Mouse (Mus musculus): ENCODE measurements around the gene Fam169a.
"Not testable (repeated sequence)": the region's sequence is repeated elsewhere in the genome, so short reads cannot be mapped to it uniquely, and the experiment has no call there.

Fam169a gene

DNA sequence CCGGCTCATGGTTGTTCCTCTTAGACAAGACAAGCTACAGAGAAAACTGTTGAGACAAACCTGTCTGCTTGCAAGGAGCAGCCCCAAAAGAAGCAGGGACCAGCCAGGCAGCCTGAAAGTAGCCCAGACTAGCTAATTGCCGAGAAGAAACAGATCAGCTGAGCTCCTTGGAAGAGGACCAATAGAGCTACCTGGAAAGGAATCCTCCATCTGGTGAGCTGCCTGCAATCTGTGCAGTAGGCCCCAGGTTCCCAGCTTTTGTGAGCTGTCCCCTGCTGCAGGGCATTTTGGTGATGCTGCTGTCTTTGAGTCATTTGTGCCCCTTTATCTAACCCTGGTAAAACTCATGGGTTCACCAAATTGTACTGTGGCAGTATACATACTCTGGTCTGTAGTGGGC lies 13.1 kb downstream of the Fam169a start:
- no peak for DNase-seq (ENCODE audit: low spot score)

DNA sequence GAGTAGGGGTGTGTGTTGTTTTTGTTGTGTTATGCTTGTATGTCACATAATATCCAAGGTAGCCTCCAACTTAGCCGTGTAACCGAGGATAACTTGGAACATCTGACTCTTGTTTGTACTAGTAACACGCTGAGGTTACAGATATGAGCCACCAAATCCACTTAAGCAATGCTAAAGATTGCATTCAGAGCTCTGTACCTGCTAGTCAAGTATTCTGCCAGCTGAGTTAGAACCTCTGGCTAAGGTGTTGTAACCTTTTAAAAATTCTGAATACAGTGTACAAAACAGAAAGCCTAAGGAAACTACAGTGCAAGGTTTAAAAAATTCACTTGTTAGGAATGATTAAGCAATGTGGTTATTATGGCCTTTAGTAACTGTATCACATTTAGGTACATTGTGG lies 13.5 kb downstream of the Fam169a start:
- no peak for DNase-seq (ENCODE audit: low spot score)

- DNase-seq (ENCODE audit: low spot score): no peak
Observed at GRCm38 (mm10) chr13:97082432-97082831, 15.3 kb downstream of the Fam169a start.

DNA sequence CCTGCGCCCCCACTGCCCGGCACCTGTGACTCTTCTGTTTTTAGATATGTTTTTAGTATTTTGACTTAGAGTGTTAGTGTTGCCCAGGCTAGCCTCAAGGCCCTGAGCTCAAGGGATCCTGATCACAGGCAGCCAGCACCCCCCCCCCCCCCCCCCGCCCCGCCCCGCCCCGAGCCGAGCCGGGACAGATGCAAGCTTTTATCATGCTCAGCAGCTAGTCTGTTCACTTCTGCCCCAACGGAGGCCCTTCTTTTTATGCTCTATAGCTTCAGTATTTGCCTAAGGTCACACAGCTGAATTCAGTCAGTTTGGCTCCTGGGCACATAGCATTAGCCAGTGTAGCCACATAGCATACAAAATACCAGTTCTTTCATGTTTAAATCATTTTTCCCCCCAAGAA lies 19.2 kb downstream of the Fam169a start:
- no peak for DNase-seq (ENCODE audit: low spot score)

DNA sequence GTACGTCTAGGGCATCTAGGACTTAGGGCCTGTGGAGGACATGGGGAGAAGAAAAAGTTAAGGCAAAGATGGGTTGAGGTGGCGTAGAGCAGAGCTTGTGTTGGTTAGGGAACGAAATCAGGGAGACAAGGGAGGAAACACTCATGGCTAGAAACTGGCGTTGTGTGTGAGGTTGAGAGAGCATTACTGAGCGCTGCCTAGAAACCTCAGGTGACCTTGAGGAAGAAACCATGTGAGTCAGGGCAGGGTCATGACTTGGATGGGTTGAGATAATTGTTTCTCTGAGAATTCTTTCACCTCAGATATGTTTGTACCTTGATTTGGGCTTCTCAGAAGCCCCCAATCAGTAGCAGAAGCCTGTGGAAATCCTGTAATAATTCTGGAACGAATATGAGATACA lies 20.3 kb downstream of the Fam169a start:
- no peak for DNase-seq (ENCODE audit: low spot score)

GRCm38 (mm10) chr13:97088183-97088582 lies 21.1 kb downstream of the Fam169a start:
- no peak for DNase-seq (ENCODE audit: low spot score)

GRCm38 (mm10) chr13:97095726-97096125 lies 28.6 kb downstream of the Fam169a start:
- DNase-seq (ENCODE audit: low spot score): no peak

DNA sequence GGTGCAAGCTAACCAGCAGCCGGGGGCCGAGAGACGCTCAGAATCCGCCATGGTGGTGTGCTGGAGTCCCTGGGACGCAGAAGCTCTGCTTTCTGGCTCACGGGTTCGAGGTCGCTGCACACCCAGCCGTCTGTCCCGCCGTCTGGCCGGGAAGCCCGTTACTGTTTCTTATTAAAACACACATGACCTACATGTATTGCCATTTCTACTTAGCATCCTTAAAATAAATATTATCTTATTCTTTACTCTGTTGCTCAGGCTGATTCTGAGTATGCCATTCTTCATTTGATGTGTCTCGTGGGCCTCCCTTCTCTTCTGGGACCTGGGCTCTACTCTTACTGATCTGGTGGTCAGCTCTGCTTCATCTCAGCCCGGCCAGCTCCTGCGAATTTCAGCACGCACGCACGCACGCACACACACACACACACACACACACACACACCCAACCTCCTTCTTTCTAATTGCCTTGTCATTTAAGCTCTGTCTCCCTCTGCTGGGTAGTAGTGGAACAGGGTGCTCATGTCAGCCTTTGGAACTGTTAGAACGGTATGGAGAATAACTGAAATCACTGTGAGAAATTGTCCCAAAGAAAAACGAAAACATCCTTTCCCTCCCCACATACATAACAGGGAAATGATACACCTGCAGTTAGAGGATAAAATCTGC lies 32.2 kb downstream of the Fam169a start, which contains the start of gene Gm6169:
Gene Gm6169, minus strand, starts transcription at position 51 of the 666 bp plus-strand sequence.
- DNase-seq (ENCODE audit: low spot score): no peak

- DNase-seq (ENCODE audit: low spot score): no peak
Observed at GRCm38 (mm10) chr13:97104996-97105395, 37.9 kb downstream of the Fam169a start.

DNA sequence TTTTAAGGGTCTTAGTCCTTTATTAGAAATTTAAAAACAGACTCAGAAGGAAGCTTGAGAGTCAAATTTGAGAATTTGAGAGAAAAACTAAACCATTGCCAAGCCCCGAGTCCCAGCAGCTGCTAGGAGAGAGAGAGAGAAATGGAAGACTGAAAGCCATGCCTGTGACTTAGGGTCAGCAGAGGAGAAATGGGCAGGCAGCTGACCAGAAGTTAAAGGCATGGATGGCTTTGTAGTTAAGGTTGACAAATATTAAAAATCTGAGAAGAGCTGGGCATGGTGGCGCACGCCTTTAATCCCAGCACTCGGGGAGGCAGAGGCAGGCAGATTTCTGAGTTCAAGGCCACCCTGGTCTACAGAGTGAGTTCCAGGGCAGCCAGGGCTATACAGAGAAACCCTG lies 40.6 kb downstream of the Fam169a start:
- not testable (repeated sequence) for DNase-seq (ENCODE audit: low spot score)

DNA sequence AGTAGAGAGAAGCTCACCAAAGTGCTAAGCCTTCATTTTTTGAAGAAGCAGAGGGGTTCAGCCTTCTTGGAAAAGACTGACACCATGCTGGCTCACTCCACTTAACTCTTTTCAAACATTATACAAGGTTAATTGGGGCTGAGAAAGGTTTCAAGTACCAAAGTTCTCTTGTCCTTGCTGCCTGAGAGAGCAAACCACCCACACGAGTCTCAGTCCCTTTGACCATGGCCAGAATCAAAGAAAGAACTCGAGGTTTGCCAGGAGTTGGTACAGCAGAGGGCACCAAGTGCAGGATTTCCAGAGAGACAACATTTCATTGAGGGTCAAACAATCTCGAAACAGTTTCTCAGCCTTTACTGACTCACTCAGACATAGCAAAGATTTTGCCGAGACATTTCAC lies 42.0 kb downstream of the Fam169a start:
- DNase-seq (ENCODE audit: low spot score): no peak

- no peak for DNase-seq (ENCODE audit: low spot score)
Observed at GRCm38 (mm10) chr13:97121341-97121740, 54.3 kb downstream of the Fam169a start.

DNA sequence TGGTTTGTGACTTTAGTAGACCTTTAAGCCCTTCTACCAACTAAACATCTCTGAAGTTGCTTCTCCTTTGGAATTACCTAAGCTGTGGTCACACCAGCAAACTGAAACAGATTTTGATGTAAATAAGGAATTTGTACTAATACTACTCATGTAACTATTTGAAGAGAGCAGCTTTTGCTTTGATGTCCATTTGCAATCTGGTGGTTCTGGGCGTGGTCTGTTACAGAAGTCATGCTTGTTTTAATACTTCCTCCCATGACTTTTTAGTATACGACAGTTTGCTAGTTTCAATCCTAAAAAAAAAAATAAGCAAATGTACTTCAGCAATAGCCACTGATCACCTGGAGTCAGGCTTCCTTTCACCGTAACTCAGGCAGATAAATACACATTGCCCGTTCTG lies 62.6 kb downstream of the Fam169a start:
- DNase-seq (ENCODE audit: low spot score): not testable (repeated sequence)

DNA sequence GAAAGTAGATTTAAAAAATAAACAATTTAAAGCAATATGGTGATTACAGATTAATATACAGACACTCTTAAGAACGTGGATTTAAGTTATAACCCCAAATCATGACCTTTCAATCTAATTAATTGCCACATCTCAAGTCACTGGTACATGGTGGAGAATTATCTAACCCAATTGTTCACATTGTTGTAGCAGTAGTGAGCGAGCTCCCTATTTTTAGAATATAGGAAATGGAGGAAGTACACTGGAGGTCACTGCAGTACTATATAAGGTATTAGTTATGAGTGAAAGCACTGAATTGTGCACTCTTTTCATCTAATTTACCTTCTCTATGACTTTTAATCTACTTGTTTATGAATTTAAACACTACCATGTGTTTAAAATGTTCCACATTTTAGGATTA lies 63.3 kb downstream of the Fam169a start:
- not testable (repeated sequence) for DNase-seq (ENCODE audit: low spot score)

DNA sequence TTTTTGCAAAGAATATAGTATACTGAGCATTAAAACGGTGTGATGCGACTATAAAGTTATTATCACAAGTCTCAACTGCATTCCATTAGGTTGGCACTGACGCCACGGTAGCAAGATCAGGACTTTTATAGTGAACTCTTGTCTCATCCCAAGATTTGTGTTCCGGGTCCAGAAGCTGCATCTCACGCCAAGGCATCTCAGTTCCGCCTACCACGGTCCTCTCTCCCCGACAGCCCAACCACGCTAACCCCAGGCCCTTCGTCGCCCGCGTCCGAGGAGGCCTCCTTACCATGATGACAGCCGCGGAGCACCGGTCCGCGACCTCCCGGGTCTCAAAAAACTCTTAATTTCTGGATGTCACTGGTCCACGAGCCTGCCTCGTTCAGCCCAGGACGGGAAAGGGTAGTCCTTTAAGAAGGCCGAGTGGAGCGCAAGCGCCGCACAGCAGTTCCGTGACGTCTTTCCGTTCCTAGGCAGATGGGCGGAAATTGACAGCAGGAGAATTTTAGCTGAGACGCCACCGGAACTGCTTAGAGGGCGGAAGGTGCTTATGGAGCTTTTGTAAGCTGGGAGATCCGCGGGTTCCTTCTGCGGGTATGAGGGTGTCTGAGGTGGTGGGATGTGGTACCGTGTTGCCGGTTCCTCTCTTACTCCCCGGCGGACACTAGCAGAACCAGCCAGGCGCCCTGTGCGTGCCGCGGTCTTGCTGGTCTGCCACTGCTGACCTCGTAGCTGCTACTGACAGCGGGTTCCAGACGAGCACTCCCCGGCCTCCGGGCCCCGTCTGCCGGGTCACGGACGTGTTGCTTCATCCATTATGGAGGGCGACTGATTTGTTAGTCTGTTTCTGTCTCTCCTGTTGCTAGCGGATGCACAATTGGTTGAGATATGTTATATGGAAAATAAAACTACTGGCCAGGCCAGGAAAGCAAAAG lies 70.6 kb downstream of the Fam169a start, which contains the start of the genes Gfm2 and Nsa2:
Gene Gfm2, plus strand, starts transcription at position 472 of the 935 bp plus-strand sequence.
Gene Nsa2, minus strand, starts transcription at position 472 of the 935 bp plus-strand sequence.
- DNase-seq (ENCODE audit: low spot score): peak; percentile 84

GRCm38 (mm10) chr13:97138404-97138931 lies 71.4 kb downstream of the Fam169a start:
- not testable (repeated sequence) for DNase-seq (ENCODE audit: low spot score)

GRCm38 (mm10) chr13:97142321-97142720 lies 75.2 kb downstream of the Fam169a start:
- DNase-seq (ENCODE audit: low spot score): no peak

DNA sequence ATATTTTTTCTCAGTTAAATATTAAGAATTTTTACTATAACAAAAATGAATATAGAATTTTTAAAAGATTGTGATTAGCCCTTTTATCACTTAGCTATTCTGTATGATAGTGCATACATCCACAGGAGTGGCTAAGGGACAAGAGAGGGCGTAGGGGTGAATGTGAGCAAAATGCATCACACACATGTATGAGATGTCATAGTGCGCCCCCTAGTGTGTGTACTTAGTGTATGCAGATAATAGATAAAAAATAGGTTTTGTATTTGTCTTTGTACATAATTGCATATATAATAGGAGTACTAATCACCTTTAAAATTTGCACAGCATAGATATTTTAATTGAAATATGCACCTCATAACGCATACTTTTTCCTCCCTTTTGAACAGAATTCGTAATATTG lies 78.7 kb downstream of the Fam169a start:
- peak; percentile 6 for DNase-seq (ENCODE audit: low spot score)

DNA sequence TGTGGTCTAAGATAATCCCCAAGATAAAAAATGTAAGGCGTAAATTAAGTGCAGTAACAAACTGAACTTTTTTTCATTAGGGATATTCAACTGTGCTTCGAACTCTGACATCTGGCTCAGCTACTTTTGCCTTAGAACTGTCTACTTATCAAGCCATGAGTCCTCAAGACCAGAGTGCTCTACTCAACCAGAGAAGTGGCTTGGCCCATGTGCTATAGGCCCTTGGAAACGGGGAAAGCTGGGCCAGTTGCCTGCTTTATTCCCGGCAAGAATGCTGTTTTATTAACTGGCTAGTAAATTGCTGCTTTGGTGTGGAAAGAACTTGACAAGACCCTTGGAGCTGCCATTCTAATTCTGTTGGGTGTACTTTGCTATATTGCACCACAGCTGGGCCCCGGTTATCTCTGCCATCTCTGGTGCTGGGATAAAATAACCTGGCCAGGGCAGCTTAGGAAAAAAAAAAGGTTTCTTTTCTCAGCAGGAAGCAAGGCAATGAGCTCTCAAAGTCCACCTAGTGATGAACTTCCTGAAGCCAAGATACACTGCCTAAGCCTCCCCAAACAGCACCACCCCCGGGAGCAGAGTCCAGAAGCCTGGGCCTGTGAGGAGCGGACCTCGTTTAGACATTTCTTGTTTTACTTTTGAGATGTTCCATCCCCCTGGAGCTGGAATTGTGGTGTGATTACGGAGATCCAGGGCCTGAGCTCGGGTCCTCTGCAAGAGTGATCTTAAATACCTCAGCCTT lies 108.6 kb downstream of the Fam169a start:
- DNase-seq (ENCODE audit: low spot score): no peak

DNA sequence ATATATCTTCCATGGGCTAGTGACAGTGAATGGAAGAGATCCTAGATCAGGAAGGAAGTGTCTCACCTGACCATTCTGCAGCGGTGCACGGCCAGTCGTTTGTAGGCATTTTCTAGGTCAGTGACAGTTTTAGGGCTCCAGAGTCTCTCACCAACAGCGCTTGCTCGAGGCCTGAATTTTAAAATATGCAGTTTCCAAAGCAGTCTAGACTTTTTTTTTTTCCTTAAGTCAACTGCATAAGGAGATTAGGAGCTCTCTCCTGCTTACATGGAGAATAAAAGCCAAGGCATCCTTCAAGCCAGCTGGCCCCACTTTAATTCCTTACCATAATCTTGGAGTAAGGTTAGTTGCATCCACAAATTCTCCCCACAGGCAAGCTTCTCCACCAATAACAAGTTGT lies 109.6 kb downstream of the Fam169a start:
- DNase-seq (ENCODE audit: low spot score): no peak

GRCm38 (mm10) chr13:97178943-97179342 lies 111.9 kb downstream of the Fam169a start:
- no peak for DNase-seq (ENCODE audit: low spot score)

Measured in spleen, adult 12 weeks (tissue).